Mouse (Mus musculus): ENCODE measurements at regions not wholly inside any gene's neighbourhood (a gene's known extent, or its start where the extent isn't known, plus 50 kb on each side); places are given as distances from the start of the nearest gene placed in this dataset.

GRCm38 (mm10) chr3:126293645-126294044 is 69.8 kb upstream of the Arsj start:
- TF ChIP-seq CTCF (IDR thresholded peaks at IDR 0.05; ENCODE audit: borderline replicate concordance, control insufficient read depth, extremely low read depth, insufficient read depth, low read length, poor library complexity) (no peak), POLR2A (IDR thresholded peaks at IDR 0.05; ENCODE audit: control insufficient read depth, extremely low read depth, insufficient read depth, low read length, poor library complexity) (no peak)
